Mouse (Mus musculus) 3T3-L1 (cell line): ENCODE data around the gene Hdlbp.
A peak's percentile ranks its signal among the peaks of the same experiment; 100 is the strongest.

Experiments used
- DNase-seq: peaks from one replicate; pipeline ENCODE4 v3.0.0-alpha.2; 2015; ENCODE audit warnings: low read depth, low spot score

The Hdlbp gene

DNA sequence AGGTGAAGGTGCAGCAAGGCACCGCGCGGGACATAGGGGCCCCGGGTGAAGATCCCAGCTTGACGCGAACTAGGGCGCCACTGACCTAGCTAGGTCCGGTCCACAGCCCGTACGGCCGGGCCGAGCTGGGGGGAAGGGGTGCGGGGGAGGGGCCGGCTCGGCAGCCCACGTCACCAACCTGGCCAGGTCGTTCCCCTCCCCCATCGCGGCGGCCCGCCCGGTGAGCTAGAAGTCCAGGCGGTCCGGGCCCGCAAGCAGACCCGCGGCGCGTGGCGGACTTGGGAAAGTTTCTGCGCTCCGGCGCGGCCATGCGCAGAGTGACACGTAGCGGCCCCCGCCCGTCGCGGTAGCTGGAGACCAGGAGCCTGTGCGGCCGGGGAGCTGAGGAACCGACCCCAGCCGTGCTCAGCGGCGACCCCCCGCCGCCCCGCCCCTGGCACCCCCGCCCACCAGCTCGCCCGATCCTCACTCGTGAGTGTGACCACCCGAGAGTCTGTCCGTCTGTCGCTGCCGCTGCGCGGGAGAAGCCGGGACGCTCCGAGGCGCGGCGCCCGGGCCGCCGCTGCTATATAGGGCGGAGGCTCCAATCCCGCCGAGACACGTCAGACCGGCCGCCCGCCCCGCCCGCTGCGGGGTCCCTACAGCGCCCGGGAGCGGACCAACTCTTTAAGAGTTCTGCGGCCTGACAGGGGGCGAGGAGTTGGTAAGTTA, 33.3 kb downstream of the Hdlbp start:
- peak; percentile 64 for DNase-seq

DNA sequence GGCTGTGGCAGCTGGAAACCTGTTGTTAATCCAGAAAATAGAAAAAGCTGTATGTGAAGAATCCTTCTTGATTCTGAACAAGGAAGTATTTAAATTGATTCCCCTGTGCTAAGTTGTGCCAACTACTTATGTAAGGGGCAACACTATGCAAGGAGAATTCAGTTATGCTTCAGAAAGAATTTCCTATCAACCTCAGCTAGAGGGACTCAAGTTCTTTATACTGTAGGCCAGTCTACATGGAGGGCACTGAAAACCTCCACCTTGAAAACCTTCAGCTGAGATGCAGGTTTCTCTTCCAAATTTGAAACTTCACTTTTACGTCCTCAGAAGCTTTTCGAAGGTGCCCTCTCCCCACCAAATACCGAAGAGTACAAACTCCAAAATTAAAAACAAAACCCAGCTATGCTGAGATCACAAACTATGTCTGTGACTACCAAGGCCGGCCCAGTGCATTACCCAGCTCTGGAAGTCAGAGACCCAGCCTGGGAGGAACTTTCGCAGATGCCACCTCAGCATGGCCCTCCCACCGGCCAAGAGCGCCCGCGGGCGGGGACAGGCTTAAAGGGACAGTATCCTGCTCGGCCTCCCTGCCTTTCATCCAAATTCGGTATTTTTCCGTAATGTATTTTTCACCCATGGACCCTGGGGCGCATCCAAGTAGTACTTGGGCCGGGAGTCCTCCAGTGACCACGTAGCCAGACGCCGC, 34.1 kb downstream of the Hdlbp start:
- peak; percentile 83 for DNase-seq

DNA sequence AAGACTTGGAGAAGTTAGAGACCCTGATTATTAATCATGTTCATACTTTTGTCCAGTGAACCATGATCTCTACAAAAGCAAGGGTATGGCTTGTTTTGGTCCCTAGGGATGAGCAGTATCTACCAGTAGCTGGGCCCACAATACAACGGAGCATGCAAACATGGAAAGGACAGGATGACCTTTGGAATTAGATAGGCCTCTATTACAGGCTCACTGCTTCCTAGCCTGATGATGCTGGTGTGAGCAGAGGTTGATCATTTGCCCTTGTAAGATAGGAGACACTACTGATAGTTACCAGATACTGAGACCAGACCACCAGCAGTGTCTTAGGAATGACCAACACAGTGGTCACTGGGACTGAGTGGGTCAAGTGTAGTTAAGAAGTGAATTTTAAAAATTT, 39.3 kb downstream of the Hdlbp start:
- DNase-seq: no peak

DNA sequence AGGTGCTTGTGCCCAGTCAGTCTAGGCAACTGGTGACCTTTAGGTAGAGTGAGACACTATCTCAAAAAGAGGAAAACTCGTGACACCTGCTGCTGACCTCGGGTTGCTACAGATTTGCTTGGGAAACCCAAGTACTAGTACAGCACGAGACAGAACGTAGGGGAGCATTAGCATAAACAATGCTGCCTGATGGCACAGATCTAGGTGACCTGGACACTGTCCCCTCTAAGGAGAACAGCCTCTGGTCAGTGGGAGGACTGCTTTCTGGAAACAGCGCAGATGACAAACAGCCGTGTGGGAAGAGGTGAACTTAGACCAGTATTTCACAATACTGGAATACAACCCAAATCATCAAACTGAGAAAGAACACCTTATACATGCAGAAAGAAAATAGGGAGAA, 46.5 kb downstream of the Hdlbp start:
- DNase-seq: no peak

DNA sequence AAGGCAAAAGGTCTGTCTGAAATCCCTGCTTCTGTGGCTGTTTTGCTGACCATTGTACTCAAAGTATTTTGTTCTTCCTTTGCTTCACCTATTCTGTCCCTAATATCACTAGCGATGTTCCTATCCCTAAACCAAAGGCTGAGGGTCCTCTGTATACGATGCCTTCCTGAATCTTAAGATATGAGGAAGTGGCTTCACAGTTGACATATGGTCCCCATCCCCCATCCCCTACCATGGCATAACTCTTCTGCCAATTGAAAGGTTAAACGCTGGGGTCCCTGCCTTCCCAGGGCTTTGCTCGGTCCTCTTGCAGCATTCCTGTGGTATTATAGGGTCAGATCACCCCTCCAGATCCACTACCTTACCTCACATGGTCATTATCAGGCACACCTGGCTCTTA, 75.2 kb downstream of the Hdlbp start:
- no peak for DNase-seq

DNA sequence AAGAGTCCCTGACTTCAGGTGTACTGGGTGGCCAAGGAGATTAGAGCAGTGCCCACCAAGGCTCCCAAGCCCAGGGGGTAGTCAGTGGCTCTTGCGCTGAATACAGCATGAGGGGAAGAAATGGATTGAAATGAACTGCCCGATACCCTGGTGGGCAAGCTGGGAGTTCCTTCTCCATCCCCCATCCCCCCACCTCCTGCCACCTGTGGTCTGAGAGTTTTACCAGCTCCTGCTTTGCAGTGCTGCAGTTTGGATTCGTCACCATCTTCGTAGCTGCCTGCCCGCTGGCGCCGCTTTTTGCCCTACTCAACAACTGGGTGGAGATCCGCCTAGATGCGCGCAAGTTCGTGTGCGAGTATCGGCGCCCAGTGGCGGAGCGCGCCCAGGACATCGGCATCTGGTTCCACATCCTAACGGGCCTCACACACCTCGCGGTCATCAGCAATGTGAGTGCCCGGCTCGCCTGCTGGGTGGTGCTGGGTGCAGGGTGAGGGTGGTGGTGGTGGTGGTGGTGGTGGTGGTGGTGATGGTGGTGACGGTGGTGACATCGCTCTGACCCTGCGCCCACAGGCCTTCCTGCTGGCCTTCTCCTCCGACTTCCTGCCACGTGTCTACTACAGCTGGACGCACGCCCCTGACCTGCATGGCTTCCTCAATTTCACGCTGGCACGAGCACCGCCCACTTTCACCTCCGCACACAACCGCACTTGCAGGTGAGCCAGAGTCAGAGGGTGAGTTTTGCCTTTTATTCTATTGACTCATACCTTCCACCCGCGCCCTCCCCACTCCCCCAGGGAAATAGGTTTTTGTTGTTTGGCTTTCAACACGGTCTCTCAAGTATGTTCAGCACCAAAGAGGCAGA, 77.2 kb downstream of the Hdlbp start:
- no peak for DNase-seq

DNA sequence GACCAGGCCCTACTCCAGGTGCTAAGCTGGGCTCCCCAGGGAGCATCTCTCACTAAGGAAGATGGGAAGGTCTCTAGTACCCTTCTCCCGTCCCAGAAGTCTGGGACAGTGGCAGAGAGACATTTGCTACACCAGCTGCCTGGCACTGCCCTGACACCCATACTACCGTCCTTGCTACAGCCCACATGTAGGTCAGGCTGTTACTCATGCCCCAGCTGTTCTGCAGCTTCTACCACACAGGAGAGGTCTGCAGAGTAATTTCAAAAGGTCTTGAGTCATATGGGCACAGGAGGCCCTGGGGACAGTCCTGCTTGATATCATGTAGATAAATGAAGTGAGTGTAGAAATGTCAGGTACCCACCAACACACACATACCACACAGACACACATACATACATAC, 89.7 kb downstream of the Hdlbp start:
- no peak for DNase-seq

DNA sequence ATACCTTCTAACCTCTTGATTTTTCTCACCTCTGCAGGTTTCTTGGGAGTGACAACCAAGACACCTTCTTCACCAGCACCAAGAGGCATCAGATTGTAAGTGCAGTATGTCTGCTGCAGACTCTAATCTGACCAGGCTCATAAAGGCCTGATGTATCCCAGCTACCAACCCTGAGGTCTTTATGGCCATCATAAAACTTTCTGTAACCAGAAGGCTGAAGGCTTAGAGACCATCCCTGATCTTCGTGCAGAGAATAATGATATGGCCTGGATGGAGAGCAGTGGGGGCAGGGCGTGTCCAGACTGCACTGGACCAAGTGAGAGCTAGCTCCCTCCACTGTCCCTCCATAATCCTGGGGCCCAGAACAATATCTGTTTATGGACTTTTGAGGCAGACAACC, 91.4 kb downstream of the Hdlbp start:
- DNase-seq: no peak

DNA sequence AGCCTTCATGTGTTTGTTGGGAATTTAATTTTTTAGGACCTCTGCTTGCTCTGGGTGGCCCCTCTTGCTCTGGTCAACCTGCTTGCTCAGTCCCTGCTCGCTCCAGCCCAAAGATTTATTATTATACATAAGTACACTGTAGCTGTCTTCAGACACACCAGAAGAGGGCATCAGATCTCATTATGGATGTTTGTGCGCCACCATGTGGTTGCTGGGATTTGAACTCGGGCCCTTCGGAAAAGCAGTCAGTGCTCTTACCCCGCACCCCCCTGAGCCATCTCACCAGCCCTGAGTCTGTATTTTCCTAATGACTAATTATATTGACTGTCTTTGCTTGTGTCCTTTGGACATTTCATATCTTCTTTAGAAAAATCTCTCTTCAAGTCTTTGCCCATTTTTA, 99.5 kb downstream of the Hdlbp start:
- no peak for DNase-seq

DNA sequence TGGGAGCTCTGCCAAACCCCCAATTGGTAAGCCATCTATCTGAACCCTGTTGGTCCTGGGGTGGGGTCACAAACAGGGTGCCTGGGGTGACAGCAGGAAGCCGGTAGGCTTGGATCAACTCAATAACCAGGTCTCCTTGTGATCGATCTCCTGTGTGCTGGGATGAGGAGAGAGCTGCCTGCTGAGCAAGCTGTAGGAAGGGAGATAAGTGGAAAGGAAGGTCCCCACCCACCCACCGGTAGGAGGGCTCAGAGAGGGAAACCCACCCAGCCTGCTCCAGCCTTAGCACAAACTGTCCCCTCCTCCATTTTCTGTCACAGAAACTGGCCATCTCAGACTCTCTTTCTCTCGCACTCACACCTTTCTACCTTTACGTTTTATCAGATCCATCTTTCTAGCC, 101.3 kb downstream of the Hdlbp start:
- no peak for DNase-seq

DNA sequence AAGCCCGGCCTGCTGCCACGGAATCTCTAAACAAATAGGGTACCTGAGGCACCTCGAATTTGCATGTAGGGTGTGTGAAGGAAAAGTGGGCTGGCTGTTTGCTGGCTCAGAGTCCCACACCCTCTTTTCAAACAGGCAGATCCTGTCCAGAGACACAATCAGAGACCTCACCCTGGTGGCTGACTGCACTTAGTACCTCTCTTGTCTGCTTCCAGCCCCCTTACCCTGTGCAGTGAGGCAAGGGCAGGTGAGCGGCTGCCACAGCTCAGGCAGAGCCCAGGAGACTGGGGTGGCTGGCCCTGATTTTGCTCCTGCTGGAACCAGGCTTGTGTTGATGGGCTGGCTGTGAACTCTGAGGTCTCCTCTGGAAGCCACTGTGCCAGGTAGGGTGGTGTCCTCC, 105.0 kb downstream of the Hdlbp start, which contains the start of gene Ano7:
TSS of gene Ano7 (plus strand) at position 266 of the 400 bp plus-strand sequence.
- no peak for DNase-seq

DNA sequence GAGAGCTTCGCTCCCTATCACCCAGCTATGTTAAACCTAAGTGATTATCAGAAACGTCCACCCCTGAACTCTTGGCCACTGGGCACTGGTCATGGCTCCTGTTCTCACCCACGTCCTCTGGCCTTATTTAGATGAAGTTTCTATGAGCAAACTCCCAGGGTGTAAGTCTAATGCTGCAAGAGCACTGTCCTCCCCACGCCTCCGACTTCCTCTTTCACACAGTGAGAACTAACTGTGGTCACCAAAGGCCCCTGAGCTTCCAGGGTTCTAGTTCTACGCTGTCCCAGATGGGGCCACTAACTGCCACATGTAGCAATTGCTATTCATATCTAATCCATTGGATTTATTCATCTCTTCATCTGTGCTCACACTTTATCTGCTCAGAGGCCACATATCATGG, 113.0 kb downstream of the Hdlbp start:
- DNase-seq: no peak

DNA sequence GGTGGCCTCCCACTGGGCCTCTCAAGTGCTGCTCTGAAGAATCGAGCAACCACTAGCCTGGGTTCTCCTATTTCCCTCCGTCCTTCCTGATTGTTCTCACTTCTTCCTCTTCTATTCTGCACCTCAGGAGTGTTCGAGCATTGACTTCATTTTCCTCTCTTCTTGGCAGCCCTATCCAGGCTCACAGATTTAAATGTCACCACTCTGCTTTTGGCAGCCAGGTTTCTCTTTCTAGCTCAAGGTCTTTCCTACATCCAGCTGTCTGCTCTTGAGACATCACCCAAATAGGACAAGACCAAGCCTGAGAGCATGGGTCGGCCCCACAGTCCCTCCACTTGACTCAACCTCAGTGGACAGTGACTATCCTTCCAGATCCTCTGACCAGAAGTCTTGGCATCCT, 116.0 kb downstream of the Hdlbp start:
- DNase-seq: no peak
